11 mouse cellular contexts compared by ENCODE assay signal in genomic region chr5:113516119-113516872, GRCm38 (mm10). TPM values are rescaled to one million over a fixed set of nuclear protein-coding genes. Genes with fewer than 3 reads are reported as not detected.
DNase-seq lines count a peak whose midpoint lies in the region; ATAC-seq and TF ChIP-seq lines count a peak whose summit lies in the region.
"Had no signal": no experiment of that assay in that cellular context is flagged by ENCODE, and none has a peak within 500 bp of the region (broad histone marks: within the 10 kb centered on the region; RNA-seq: fewer than 3 reads in every experiment).

No protein-coding gene starts in this region.

- no peak overlapping the region for H3K4me3 ChIP-seq in kidney, embryonic 14.5 days (ENCODE audit: low read length)
- no peak overlapping the region for H3K4me3 ChIP-seq in hindbrain, embryonic 11.5 days (ENCODE audit: low read depth, low read length)
- no peak overlapping the region for H3K4me3 ChIP-seq in midbrain, postnatal 0 days (ENCODE audit: low read depth, low read length)

- no peaks in the 10 kb centered on the region for H3K9me3 ChIP-seq in kidney, embryonic 14.5 days (ENCODE audit: control insufficient read depth, low read length)
- no peaks in the 10 kb centered on the region for H3K9me3 ChIP-seq in hindbrain, embryonic 11.5 days (ENCODE audit: control insufficient read depth, low read length)
- H3K9me3 ChIP-seq in midbrain, postnatal 0 days (ENCODE audit: low read length), result no peaks in the 10 kb centered on the region

- no peaks in the 10 kb centered on the region for H3K4me1 ChIP-seq in kidney, embryonic 14.5 days (ENCODE audit: control insufficient read depth, insufficient read depth, low read length)
- H3K4me1 ChIP-seq in hindbrain, embryonic 11.5 days (replicated peaks; ENCODE audit: control insufficient read depth, insufficient read depth, low read length), result no peaks in the 10 kb centered on the region; the same call in 1 of the 2 replicates
- peaks cover 5% of the 10 kb centered on the region; the same call in 1 of the 2 replicates for H3K4me1 ChIP-seq in midbrain, postnatal 0 days (ENCODE audit: insufficient read depth, low read length)

- no peak overlapping the region for H3K27ac ChIP-seq in kidney, embryonic 14.5 days (ENCODE audit: low read depth, low read length)
- H3K27ac ChIP-seq in hindbrain, embryonic 11.5 days (ENCODE audit: low read depth, low read length), result peak overlapping the region; percentile 65
- H3K27ac ChIP-seq in midbrain, postnatal 0 days (ENCODE audit: low read depth, low read length), result peak overlapping the region; percentile 48; the same call in 1 of the 2 replicates

- TF ChIP-seq CTCF in midbrain, postnatal 0 days (IDR thresholded peaks at IDR 0.05), result no peak

- DNase-seq in cerebellum, adult 18-20 months, result peak; percentile 63 to 64
- no peak for DNase-seq in kidney, adult 9 months
- DNase-seq in hindbrain, embryonic 11.5 days (ENCODE audit: low spot score), result no peak
- DNase-seq in midbrain, postnatal 0 days (ENCODE audit: low spot score), result no peak
- no peak for DNase-seq in layer of hippocampus, adult 11-12 months (ENCODE audit: low spot score)
- no peak for DNase-seq in kidney, adult 8-10 months
- DNase-seq: cerebellum, adult 11 months had no signal

- H3K27me3 ChIP-seq in kidney, embryonic 14.5 days (ENCODE audit: control insufficient read depth, insufficient read depth, low read length), result peaks cover 2% of the 10 kb centered on the region; the same call in 1 of the 2 replicates
- H3K27me3 ChIP-seq in hindbrain, embryonic 11.5 days (ENCODE audit: control insufficient read depth, insufficient read depth, low read length), result no peaks in the 10 kb centered on the region
- H3K27me3 ChIP-seq in midbrain, postnatal 0 days (ENCODE audit: insufficient read depth, low read length), result no peaks in the 10 kb centered on the region

- ATAC-seq in cerebellum, adult (ENCODE audit: insufficient number of reproducible peaks, low FRiP score, low TSS enrichment), result no peak
- no peak for ATAC-seq in kidney, embryonic 14.5 days (ENCODE audit: low FRiP score, low TSS enrichment)
- ATAC-seq in hindbrain, embryonic 11.5 days (ENCODE audit: low FRiP score), result peak; percentile 35
- ATAC-seq in midbrain, postnatal 0 days (ENCODE audit: low FRiP score), result peak; percentile 42

- H3K4me2 ChIP-seq in kidney, embryonic 14.5 days (replicated peaks; ENCODE audit: low read depth, low read length), result 0 out of 2 replicates have a peak overlapping the region, but pooled peaks have one; percentile 4
- H3K4me2 ChIP-seq in hindbrain, embryonic 11.5 days (replicated peaks; ENCODE audit: low read depth, low read length), result no peak overlapping the region; the same call in 1 of the 2 replicates
- H3K4me2 ChIP-seq in midbrain, postnatal 0 days (ENCODE audit: low read depth, low read length, poor library complexity, severe bottlenecking), result peak overlapping the region; percentile 20; the same call in 1 of the 2 replicates

- WGBS in kidney, embryonic 14.5 days, result 30% methylated on average over 14 of the region's 14 CpGs
- 39% methylated on average over 14 of the region's 14 CpGs for WGBS in hindbrain, embryonic 11.5 days
- 33% methylated on average over 14 of the region's 14 CpGs for WGBS in midbrain, postnatal 0 days

- no peak overlapping the region for H3K9ac ChIP-seq in kidney, embryonic 14.5 days (ENCODE audit: low read depth, low read length)
- H3K9ac ChIP-seq in hindbrain, embryonic 11.5 days (ENCODE audit: low read depth, low read length), result no peak overlapping the region; the same call in 1 of the 2 replicates
- H3K9ac ChIP-seq in midbrain, postnatal 0 days (replicated peaks; ENCODE audit: low read length, poor library complexity, severe bottlenecking), result no peak overlapping the region

- no peaks in the 10 kb centered on the region for H3K36me3 ChIP-seq in kidney, embryonic 14.5 days (ENCODE audit: control insufficient read depth, insufficient read depth, low read length)
- no peaks in the 10 kb centered on the region for H3K36me3 ChIP-seq in hindbrain, embryonic 11.5 days (ENCODE audit: control insufficient read depth, insufficient read depth, low read length)
- H3K36me3 ChIP-seq in midbrain, postnatal 0 days (ENCODE audit: insufficient read depth, low read length), result no peaks in the 10 kb centered on the region

RNA-seq across cellular contexts. Expression of gene Wscd2, which starts 26.2 kb away (rescaled TPM):
- 2.5 and 3.7 TPM in 2 replicates for polyA plus RNA-seq in kidney, embryonic 14.5 days (2014; fragmentation: Nextera tagmentation; extraction: Ambion mirVana)
- polyA plus RNA-seq in hindbrain, embryonic 11.5 days (2014; fragmentation: Nextera tagmentation; extraction: Ambion mirVana), result 7.7 and 8.5 TPM in 2 replicates
- 26.4 and 28.8 TPM in 2 replicates for total RNA-seq in midbrain, postnatal 0 days (2014; rRNA removed)
- 11.7 and 13.2 TPM in 2 replicates for polyA plus RNA-seq in midbrain, postnatal 0 days (2015; fragmentation: Nextera tagmentation; extraction: Ambion mirVana)
- total RNA-seq: hematopoietic stem cell, adult 5-6 weeks; MEL had no signal

Comparison
In these comparisons a context has a peak if more than half of its experiments do, and no peak if none do; other contexts are left out.
1. DNase-seq: peak in cerebellum, adult 18-20 months (2 of 2); none in kidney, adult 9 months (single experiment), hindbrain, embryonic 11.5 days (single experiment), midbrain, postnatal 0 days (single experiment), layer of hippocampus, adult 11-12 months (single experiment) and kidney, adult 8-10 months (0 of 2).
2. ATAC-seq: peak in hindbrain, embryonic 11.5 days (single experiment) and midbrain, postnatal 0 days (single experiment); none in cerebellum, adult (single experiment) and kidney, embryonic 14.5 days (single experiment).